Mouse (Mus musculus): ENCODE data around the gene Usp17la. TPM values are rescaled to one million over a fixed set of nuclear protein-coding genes. Genes with fewer than 3 reads are reported as not detected.

Usp17la gene
- total and polyA plus RNA-seq, 3 experiments = not detected

DNA sequence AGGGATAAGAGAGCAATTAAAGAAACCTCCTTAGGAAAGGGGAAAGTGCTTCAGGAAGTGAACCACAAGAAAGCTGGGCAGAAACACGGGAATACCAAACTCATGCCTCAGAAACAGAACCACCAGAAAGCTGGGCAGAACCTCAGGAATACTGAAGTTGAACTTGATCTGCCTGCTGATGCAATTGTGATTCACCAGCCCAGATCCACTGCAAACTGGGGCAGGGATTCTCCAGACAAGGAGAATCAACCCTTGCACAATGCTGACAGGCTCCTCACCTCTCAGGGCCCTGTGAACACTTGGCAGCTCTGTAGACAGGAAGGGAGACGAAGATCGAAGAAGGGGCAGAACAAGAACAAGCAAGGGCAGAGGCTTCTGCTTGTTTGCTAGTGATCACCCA, 4.6 kb downstream of the Usp17la start:
- Histone ChIP-seq H3K4me3 (ENCODE audit: low read depth, low read length) (no peak overlapping the region), H3K36me3 (replicated peaks) (no peaks in the 10 kb centered on the region), H3K4me1 (ENCODE audit: insufficient read depth, low read depth, low read length) (no peaks in the 10 kb centered on the region), H3K27me3 (ENCODE audit: insufficient read depth, low read length) (no peaks in the 10 kb centered on the region), H3K9me3 (replicated peaks) (no peaks in the 10 kb centered on the region)
- TF ChIP-seq TAL1 (conservative IDR thresholded peaks at IDR 0.05; ENCODE audit: low read depth, low read length) = no peak
- no peak for TF ChIP-seq POLR2AphosphoS5 (IDR thresholded peaks at IDR 0.05; ENCODE audit: insufficient replicate concordance, low read depth, low read length)
- no peak for TF ChIP-seq CTCF (IDR thresholded peaks at IDR 0.05; ENCODE audit: low read depth, low read length)
- TF ChIP-seq GATA1 (IDR thresholded peaks at IDR 0.05; ENCODE audit: borderline replicate concordance, low read length) = no peak
- no peak for TF ChIP-seq GATA2 (IDR thresholded peaks at IDR 0.05; ENCODE audit: borderline replicate concordance, low read depth, low read length)
- no peak for ATAC-seq (ENCODE audit: extremely low read depth, insufficient number of reproducible peaks, low FRiP score, poor library complexity, severe bottlenecking)
- DNase-seq (ENCODE audit: low spot score) = no peak

DNA sequence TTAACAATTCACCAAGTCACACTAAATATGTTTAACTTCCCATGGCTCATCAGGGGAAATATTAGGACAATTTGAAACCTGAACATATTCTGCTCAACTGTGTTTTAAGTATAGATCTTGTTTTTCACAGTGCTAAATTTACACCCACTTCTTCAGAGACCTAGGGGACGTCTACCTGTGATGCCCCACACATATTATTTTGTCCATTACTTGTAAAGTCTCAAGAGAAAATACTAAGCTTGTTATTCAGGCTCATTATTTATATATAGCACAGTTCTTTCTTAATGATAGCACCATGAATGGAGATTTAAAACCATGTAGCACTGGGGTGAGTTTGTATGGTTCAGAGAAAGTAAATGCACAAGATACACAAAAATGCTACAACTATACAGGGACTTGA, 20.9 kb downstream of the Usp17la start, which contains the start of gene Olfr665:
TSS of gene Olfr665 (plus strand) at position 301 of the 400 bp plus-strand sequence.
- Histone ChIP-seq H3K36me3 (replicated peaks) (no peaks in the 10 kb centered on the region), H3K9me3 (replicated peaks) (no peaks in the 10 kb centered on the region), H3K27me3 (ENCODE audit: insufficient read depth, low read length) (no peaks in the 10 kb centered on the region), H3K4me3 (ENCODE audit: low read depth, low read length) (no peak within 1 kb of the TSS), H3K4me1 (ENCODE audit: insufficient read depth, low read depth, low read length) (no peaks in the 10 kb centered on the region)
- ATAC-seq (ENCODE audit: extremely low read depth, insufficient number of reproducible peaks, low FRiP score, poor library complexity, severe bottlenecking) (no peak), DNase-seq (ENCODE audit: low spot score) (no peak)
- TF ChIP-seq GATA1 (IDR thresholded peaks at IDR 0.05; ENCODE audit: borderline replicate concordance, low read length) (no peak), TAL1 (conservative IDR thresholded peaks at IDR 0.05; ENCODE audit: low read depth, low read length) (no peak), GATA2 (IDR thresholded peaks at IDR 0.05; ENCODE audit: borderline replicate concordance, low read depth, low read length) (no peak), POLR2AphosphoS5 (IDR thresholded peaks at IDR 0.05; ENCODE audit: insufficient replicate concordance, low read depth, low read length) (no peak), CTCF (IDR thresholded peaks at IDR 0.05; ENCODE audit: low read depth, low read length) (no peak)

DNA sequence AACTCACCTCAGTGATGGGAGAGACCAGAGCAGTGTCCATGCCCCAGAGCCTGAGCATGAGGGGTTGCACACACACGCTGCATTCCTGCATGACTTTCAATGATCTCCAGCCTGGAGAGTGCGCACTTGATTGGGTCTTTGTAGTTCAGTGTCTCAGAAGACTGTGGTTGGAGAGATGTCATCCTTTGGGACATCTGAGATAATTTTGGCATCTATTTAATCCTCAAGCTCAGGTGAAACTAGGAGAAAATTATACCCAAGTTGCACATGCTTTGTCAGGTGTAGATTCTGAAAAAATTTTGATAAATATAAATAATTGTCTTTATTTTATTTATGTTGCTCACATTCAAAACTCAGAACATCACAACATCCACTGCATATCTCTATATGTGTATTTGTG, 39.0 kb downstream of the Usp17la start, which contains the start of gene Olfr666:
TSS of gene Olfr666 (minus strand) at position 101 of the 400 bp plus-strand sequence.
- no peak for DNase-seq (ENCODE audit: low spot score)
- Histone ChIP-seq H3K4me1 (ENCODE audit: insufficient read depth, low read depth, low read length) (no peaks in the 10 kb centered on the region), H3K27me3 (ENCODE audit: insufficient read depth, low read length) (no peaks in the 10 kb centered on the region), H3K36me3 (replicated peaks) (no peaks in the 10 kb centered on the region), H3K9me3 (replicated peaks) (no peaks in the 10 kb centered on the region), H3K4me3 (ENCODE audit: low read depth, low read length) (no peak within 1 kb of the TSS)
- TF ChIP-seq TAL1 (conservative IDR thresholded peaks at IDR 0.05; ENCODE audit: low read depth, low read length) (no peak), GATA2 (IDR thresholded peaks at IDR 0.05; ENCODE audit: borderline replicate concordance, low read depth, low read length) (no peak)
- no peak for ATAC-seq (ENCODE audit: extremely low read depth, insufficient number of reproducible peaks, low FRiP score, poor library complexity, severe bottlenecking)

Other genes starting within 250 kb of the Usp17la start
Only the 20 nearest of the 21 such genes appear.
- not detected in 2 replicates for gene Olfr657, start 232.2 kb upstream of the Usp17la start, total RNA-seq (2014; fragmentation: Nextera tagmentation)
- gene Olfr657, start 232.2 kb upstream of the Usp17la start, total RNA-seq (2017) = 0.06 TPM in 1 of 2 replicates, not detected in the other
- not detected in 2 replicates for gene Olfr657, start 232.2 kb upstream of the Usp17la start, polyA plus RNA-seq (2012)
- not detected in 2 replicates for gene Olfr658, start 209.7 kb upstream of the Usp17la start, total RNA-seq (2014; fragmentation: Nextera tagmentation)
- 0.16 TPM in 1 of 2 replicates, not detected in the other for gene Olfr658, start 209.7 kb upstream of the Usp17la start, total RNA-seq (2017)
- not detected in 2 replicates for gene Olfr658, start 209.7 kb upstream of the Usp17la start, polyA plus RNA-seq (2012)
- not detected in 2 replicates for gene Olfr659, start 190.3 kb upstream of the Usp17la start, total RNA-seq (2014; fragmentation: Nextera tagmentation)
- 0.05 TPM in 1 of 2 replicates, not detected in the other for gene Olfr659, start 190.3 kb upstream of the Usp17la start, total RNA-seq (2017)
- not detected in 2 replicates for gene Olfr659, start 190.3 kb upstream of the Usp17la start, polyA plus RNA-seq (2012)
- gene Olfr661, start 170.5 kb upstream of the Usp17la start, total RNA-seq (2014; fragmentation: Nextera tagmentation) = not detected in 2 replicates
- 0.11 and 0.12 TPM in 2 replicates for gene Olfr661, start 170.5 kb upstream of the Usp17la start, total RNA-seq (2017)
- gene Olfr661, start 170.5 kb upstream of the Usp17la start, polyA plus RNA-seq (2012) = not detected in 2 replicates
- not detected in 2 replicates for gene Usp17le, start 79.5 kb upstream of the Usp17la start, total RNA-seq (2014; fragmentation: Nextera tagmentation)
- 0.12 and 0.16 TPM in 2 replicates for gene Usp17le, start 79.5 kb upstream of the Usp17la start, total RNA-seq (2017)
- gene Usp17le, start 79.5 kb upstream of the Usp17la start, polyA plus RNA-seq (2012) = not detected in 2 replicates
- not detected in 2 replicates for gene Usp17lb, start 14.4 kb upstream of the Usp17la start, total RNA-seq (2014; fragmentation: Nextera tagmentation)
- gene Usp17lb, start 14.4 kb upstream of the Usp17la start, total RNA-seq (2017) = 0.11 TPM in 1 of 2 replicates, not detected in the other
- not detected in 2 replicates for gene Usp17lb, start 14.4 kb upstream of the Usp17la start, polyA plus RNA-seq (2012)
- not detected in 2 replicates for gene Olfr665, start 21.0 kb downstream of the Usp17la start, total RNA-seq (2014; fragmentation: Nextera tagmentation)
- 0.05 and 0.17 TPM in 2 replicates for gene Olfr665, start 21.0 kb downstream of the Usp17la start, total RNA-seq (2017)
- gene Olfr665, start 21.0 kb downstream of the Usp17la start, polyA plus RNA-seq (2012) = not detected in 2 replicates
- not detected in 2 replicates for gene Olfr666, start 38.9 kb downstream of the Usp17la start, total RNA-seq (2014; fragmentation: Nextera tagmentation)
- not detected in 2 replicates for gene Olfr666, start 38.9 kb downstream of the Usp17la start, total RNA-seq (2017)
- gene Olfr666, start 38.9 kb downstream of the Usp17la start, polyA plus RNA-seq (2012) = not detected in 2 replicates
- gene Olfr667, start 64.5 kb downstream of the Usp17la start, total RNA-seq (2014; fragmentation: Nextera tagmentation) = not detected in 2 replicates
- gene Olfr667, start 64.5 kb downstream of the Usp17la start, total RNA-seq (2017) = 0.22 TPM in 1 of 2 replicates, not detected in the other
- gene Olfr667, start 64.5 kb downstream of the Usp17la start, polyA plus RNA-seq (2012) = not detected in 2 replicates
- not detected in 2 replicates for gene Olfr668, start 71.0 kb downstream of the Usp17la start, total RNA-seq (2014; fragmentation: Nextera tagmentation)
- 0.12 TPM in 1 of 2 replicates, not detected in the other for gene Olfr668, start 71.0 kb downstream of the Usp17la start, total RNA-seq (2017)
- gene Olfr668, start 71.0 kb downstream of the Usp17la start, polyA plus RNA-seq (2012) = not detected in 2 replicates
- not detected in 2 replicates for gene Olfr669, start 77.2 kb downstream of the Usp17la start, total RNA-seq (2014; fragmentation: Nextera tagmentation)
- 0.11 TPM in 1 of 2 replicates, not detected in the other for gene Olfr669, start 77.2 kb downstream of the Usp17la start, total RNA-seq (2017)
- not detected in 2 replicates for gene Olfr669, start 77.2 kb downstream of the Usp17la start, polyA plus RNA-seq (2012)
- not detected in 2 replicates for gene Olfr670, start 105.6 kb downstream of the Usp17la start, total RNA-seq (2014; fragmentation: Nextera tagmentation)
- under 0.01 and 0.12 TPM in 2 replicates for gene Olfr670, start 105.6 kb downstream of the Usp17la start, total RNA-seq (2017)
- not detected in 2 replicates for gene Olfr670, start 105.6 kb downstream of the Usp17la start, polyA plus RNA-seq (2012)
- gene Olfr671, start 122.1 kb downstream of the Usp17la start, total RNA-seq (2014; fragmentation: Nextera tagmentation) = not detected in 2 replicates
- gene Olfr671, start 122.1 kb downstream of the Usp17la start, total RNA-seq (2017) = 0.22 TPM in 1 of 2 replicates, not detected in the other
- not detected in 2 replicates for gene Olfr671, start 122.1 kb downstream of the Usp17la start, polyA plus RNA-seq (2012)
- not detected in 2 replicates for gene Olfr672, start 145.0 kb downstream of the Usp17la start, total RNA-seq (2014; fragmentation: Nextera tagmentation)
- gene Olfr672, start 145.0 kb downstream of the Usp17la start, total RNA-seq (2017) = 0.22 and 0.23 TPM in 2 replicates
- gene Olfr672, start 145.0 kb downstream of the Usp17la start, polyA plus RNA-seq (2012) = not detected in 2 replicates
- gene Olfr675, start 171.5 kb downstream of the Usp17la start, total RNA-seq (2014; fragmentation: Nextera tagmentation) = not detected in 2 replicates
- 0.06 and 0.49 TPM in 2 replicates for gene Olfr675, start 171.5 kb downstream of the Usp17la start, total RNA-seq (2017)
- not detected in 2 replicates for gene Olfr675, start 171.5 kb downstream of the Usp17la start, polyA plus RNA-seq (2012)
- not detected in 2 replicates for gene Olfr676, start 175.7 kb downstream of the Usp17la start, total RNA-seq (2014; fragmentation: Nextera tagmentation)
- gene Olfr676, start 175.7 kb downstream of the Usp17la start, total RNA-seq (2017) = 0.11 and 0.29 TPM in 2 replicates
- gene Olfr676, start 175.7 kb downstream of the Usp17la start, polyA plus RNA-seq (2012) = not detected in 2 replicates
- not detected in 2 replicates for gene Olfr677, start 194.4 kb downstream of the Usp17la start, total RNA-seq (2014; fragmentation: Nextera tagmentation)
- 0.16 TPM in 1 of 2 replicates, not detected in the other for gene Olfr677, start 194.4 kb downstream of the Usp17la start, total RNA-seq (2017)
- gene Olfr677, start 194.4 kb downstream of the Usp17la start, polyA plus RNA-seq (2012) = not detected in 2 replicates
- not detected in 2 replicates for gene Olfr678, start 207.5 kb downstream of the Usp17la start, total RNA-seq (2014; fragmentation: Nextera tagmentation)
- gene Olfr678, start 207.5 kb downstream of the Usp17la start, total RNA-seq (2017) = 0.16 TPM in 1 of 2 replicates, not detected in the other
- not detected in 2 replicates for gene Olfr678, start 207.5 kb downstream of the Usp17la start, polyA plus RNA-seq (2012)
- gene Olfr679, start 224.2 kb downstream of the Usp17la start, total RNA-seq (2014; fragmentation: Nextera tagmentation) = not detected in 2 replicates
- gene Olfr679, start 224.2 kb downstream of the Usp17la start, total RNA-seq (2017) = under 0.01 and 0.11 TPM in 2 replicates
- gene Olfr679, start 224.2 kb downstream of the Usp17la start, polyA plus RNA-seq (2012) = not detected in 2 replicates
- not detected in 2 replicates for gene Olfr680-ps1, start 235.8 kb downstream of the Usp17la start, total RNA-seq (2014; fragmentation: Nextera tagmentation)
- gene Olfr680-ps1, start 235.8 kb downstream of the Usp17la start, total RNA-seq (2017) = 0.12 TPM in 1 of 2 replicates, not detected in the other
- gene Olfr680-ps1, start 235.8 kb downstream of the Usp17la start, polyA plus RNA-seq (2012) = not detected in 2 replicates